Mouse (Mus musculus) liver, adult 2 months (tissue): ENCODE measurements around the gene Slc2a2.

ENCODE experiments used
- CTCF ChIP-seq: fragments of 200-500 bp; IDR thresholded peaks from 2 replicates; pipeline ENCODE4 v1.5.1; 2011; ENCODE audit warnings: low read depth, low read length, control low read depth
- POLR2A ChIP-seq: fragments of 200-500 bp; IDR thresholded peaks from 2 replicates; pipeline ENCODE4 v1.6.1; 2011; ENCODE audit warnings: low read length, control low read depth; ENCODE audit not compliant: insufficient read depth; ENCODE audit errors: extremely low read depth

DNA sequence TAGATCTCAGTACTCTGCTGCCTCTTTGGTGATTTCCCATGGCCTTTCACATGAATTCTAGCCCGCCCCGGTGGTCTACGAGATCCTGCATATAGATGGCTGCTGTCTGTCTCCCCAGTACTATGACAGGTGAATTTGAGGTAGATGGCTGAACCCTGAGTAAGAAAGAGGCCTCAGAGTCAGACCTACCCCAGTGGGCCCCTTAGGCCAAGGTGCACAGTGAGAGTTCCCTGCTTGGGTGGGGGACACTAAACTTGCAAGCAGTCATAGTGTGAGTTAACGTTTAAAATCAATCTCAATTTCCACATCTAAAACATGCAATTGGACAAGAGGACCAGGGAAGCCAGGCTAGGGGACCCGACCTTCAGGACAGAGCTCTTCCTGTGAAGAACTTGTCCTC, 2.9 kb upstream of the Slc2a2 start:
- TF ChIP-seq CTCF, result no peak
- TF ChIP-seq POLR2A, result no peak
